Mouse (Mus musculus): Measurements from ENCODE around the gene Clec3a. TPM values are rescaled to one million over a fixed set of nuclear protein-coding genes. Genes with fewer than 3 reads are reported as not detected.

Gene Clec3a
- polyA plus RNA-seq (2014; fragmentation: Nextera tagmentation; extraction: Ambion mirVana), result not detected in 2 replicates

- DNase-seq (ENCODE audit: low spot score) (no peak), ATAC-seq (replicated peaks; ENCODE audit: low FRiP score, low TSS enrichment, low read depth) (no peak)
- Histone ChIP-seq H3K27ac (ENCODE audit: low read depth) (no peak within 1 kb of the TSS), H3K27me3 (replicated peaks; ENCODE audit: control insufficient read depth, insufficient read depth, low read length) (no peaks in the 10 kb centered on the region), H3K9me3 (ENCODE audit: control insufficient read depth, low read length) (no peaks in the 10 kb centered on the region), H3K4me3 (ENCODE audit: low read depth, low read length) (no peak within 1 kb of the TSS), H3K36me3 (ENCODE audit: control insufficient read depth, insufficient read depth, low read length) (no peaks in the 10 kb centered on the region), H3K4me1 (replicated peaks; ENCODE audit: control insufficient read depth, insufficient read depth, low read length) (no peaks in the 10 kb centered on the region), H3K9ac (ENCODE audit: low read length) (no peak within 1 kb of the TSS), H3K4me2 (ENCODE audit: low read length) (no peak within 1 kb of the TSS)
- 70% methylated on average over 8 of the region's 8 CpGs for WGBS
Observed at GRCm38 (mm10) chr8:114417786-114418185, at the start of gene Clec3a. Clec3a (plus strand) TSS chr8:114418086.

GRCm38 (mm10) chr8:114369038-114369976 is 48.6 kb upstream of the Clec3a start:
- Histone ChIP-seq H3K9ac (ENCODE audit: low read length) (no peak overlapping the region), H3K9me3 (ENCODE audit: control insufficient read depth, low read length) (no peaks in the 10 kb centered on the region), H3K36me3 (ENCODE audit: control insufficient read depth, insufficient read depth, low read length) (no peaks in the 10 kb centered on the region), H3K4me1 (replicated peaks; ENCODE audit: control insufficient read depth, insufficient read depth, low read length) (no peaks in the 10 kb centered on the region), H3K4me2 (ENCODE audit: low read length) (0 out of 2 replicates have a peak overlapping the region, but pooled peaks have one; percentile 20), H3K27me3 (replicated peaks; ENCODE audit: control insufficient read depth, insufficient read depth, low read length) (no peaks in the 10 kb centered on the region), H3K4me3 (ENCODE audit: low read depth, low read length) (no peak overlapping the region), H3K27ac (ENCODE audit: low read depth) (no peak overlapping the region)
- DNase-seq (ENCODE audit: low spot score) (peak; percentile 92), ATAC-seq (replicated peaks; ENCODE audit: low FRiP score, low TSS enrichment, low read depth) (no peak)
- WGBS, result 35% methylated on average over 27 of the region's 27 CpGs

- ATAC-seq (replicated peaks; ENCODE audit: low FRiP score, low TSS enrichment, low read depth), result no peak
- no peak for DNase-seq (ENCODE audit: low spot score)
- no peak overlapping the region for H3K4me3 ChIP-seq (ENCODE audit: low read depth, low read length)
Observed at GRCm38 (mm10) chr8:114374390-114374789, 43.5 kb upstream of the Clec3a start.

GRCm38 (mm10) chr8:114384189-114384588 is 33.7 kb upstream of the Clec3a start:
- 84% methylated on average over 3 of the region's 3 CpGs for WGBS
- DNase-seq (ENCODE audit: low spot score) (no peak), ATAC-seq (replicated peaks; ENCODE audit: low FRiP score, low TSS enrichment, low read depth) (no peak)
- H3K9me3 ChIP-seq (ENCODE audit: control insufficient read depth, low read length), result no peaks in the 10 kb centered on the region
- H3K9ac ChIP-seq (ENCODE audit: low read length), result no peak overlapping the region
- no peaks in the 10 kb centered on the region for H3K36me3 ChIP-seq (ENCODE audit: control insufficient read depth, insufficient read depth, low read length)
- no peak overlapping the region for H3K4me3 ChIP-seq (ENCODE audit: low read depth, low read length)
- H3K27ac ChIP-seq (ENCODE audit: low read depth), result no peak overlapping the region
- no peaks in the 10 kb centered on the region for H3K4me1 ChIP-seq (replicated peaks; ENCODE audit: control insufficient read depth, insufficient read depth, low read length)
- no peaks in the 10 kb centered on the region for H3K27me3 ChIP-seq (replicated peaks; ENCODE audit: control insufficient read depth, insufficient read depth, low read length)
- no peak overlapping the region for H3K4me2 ChIP-seq (ENCODE audit: low read length)

More at GRCm38 (mm10) chr8:114374390-114374789, 43.5 kb upstream of the Clec3a start:
- no peak overlapping the region for H3K27ac ChIP-seq (ENCODE audit: low read depth)
- WGBS, result 76% methylated on average over 6 of the region's 6 CpGs
- no peak overlapping the region for H3K4me2 ChIP-seq (ENCODE audit: low read length)
- no peak overlapping the region for H3K9ac ChIP-seq (ENCODE audit: low read length)
- no peaks in the 10 kb centered on the region for H3K4me1 ChIP-seq (replicated peaks; ENCODE audit: control insufficient read depth, insufficient read depth, low read length)
- H3K9me3 ChIP-seq (ENCODE audit: control insufficient read depth, low read length), result no peaks in the 10 kb centered on the region
- no peaks in the 10 kb centered on the region for H3K36me3 ChIP-seq (ENCODE audit: control insufficient read depth, insufficient read depth, low read length)
- H3K27me3 ChIP-seq (replicated peaks; ENCODE audit: control insufficient read depth, insufficient read depth, low read length), result no peaks in the 10 kb centered on the region

- no peak for DNase-seq (ENCODE audit: low spot score)
- no peaks in the 10 kb centered on the region for H3K27me3 ChIP-seq (replicated peaks; ENCODE audit: control insufficient read depth, insufficient read depth, low read length)
- no peak overlapping the region for H3K9ac ChIP-seq (ENCODE audit: low read length)
- H3K36me3 ChIP-seq (ENCODE audit: control insufficient read depth, insufficient read depth, low read length), result no peaks in the 10 kb centered on the region
- H3K4me1 ChIP-seq (replicated peaks; ENCODE audit: control insufficient read depth, insufficient read depth, low read length), result no peaks in the 10 kb centered on the region
- WGBS, result 52% methylated on average over 4 of the region's 4 CpGs
- no peak overlapping the region for H3K4me3 ChIP-seq (ENCODE audit: low read depth, low read length)
- no peak overlapping the region for H3K4me2 ChIP-seq (ENCODE audit: low read length)
- no peak overlapping the region for H3K27ac ChIP-seq (ENCODE audit: low read depth)
- no peaks in the 10 kb centered on the region for H3K9me3 ChIP-seq (ENCODE audit: control insufficient read depth, low read length)
- no peak for ATAC-seq (replicated peaks; ENCODE audit: low FRiP score, low TSS enrichment, low read depth)
Observed at GRCm38 (mm10) chr8:114387494-114387893, 30.4 kb upstream of the Clec3a start.

GRCm38 (mm10) chr8:114390465-114391254 is 27.2 kb upstream of the Clec3a start:
- H3K4me1 ChIP-seq (replicated peaks; ENCODE audit: control insufficient read depth, insufficient read depth, low read length), result no peaks in the 10 kb centered on the region
- no peak overlapping the region for H3K9ac ChIP-seq (ENCODE audit: low read length)
- H3K4me2 ChIP-seq (ENCODE audit: low read length), result no peak overlapping the region
- no peaks in the 10 kb centered on the region for H3K9me3 ChIP-seq (ENCODE audit: control insufficient read depth, low read length)
- DNase-seq (ENCODE audit: low spot score), result no peak
- no peaks in the 10 kb centered on the region for H3K36me3 ChIP-seq (ENCODE audit: control insufficient read depth, insufficient read depth, low read length)
- H3K27me3 ChIP-seq (replicated peaks; ENCODE audit: control insufficient read depth, insufficient read depth, low read length), result no peaks in the 10 kb centered on the region
- H3K4me3 ChIP-seq (ENCODE audit: low read depth, low read length), result no peak overlapping the region
- WGBS, result 89% methylated on average over 11 of the region's 13 CpGs
- H3K27ac ChIP-seq (ENCODE audit: low read depth), result no peak overlapping the region
- no peak for ATAC-seq (replicated peaks; ENCODE audit: low FRiP score, low TSS enrichment, low read depth)

- WGBS, result 78% methylated on average over 5 of the region's 5 CpGs
- H3K4me1 ChIP-seq (replicated peaks; ENCODE audit: control insufficient read depth, insufficient read depth, low read length), result no peaks in the 10 kb centered on the region
- no peak overlapping the region for H3K9ac ChIP-seq (ENCODE audit: low read length)
- no peak overlapping the region for H3K4me3 ChIP-seq (ENCODE audit: low read depth, low read length)
- H3K27me3 ChIP-seq (replicated peaks; ENCODE audit: control insufficient read depth, insufficient read depth, low read length), result no peaks in the 10 kb centered on the region
- no peak overlapping the region for H3K4me2 ChIP-seq (ENCODE audit: low read length)
- no peaks in the 10 kb centered on the region for H3K9me3 ChIP-seq (ENCODE audit: control insufficient read depth, low read length)
- DNase-seq (ENCODE audit: low spot score) (no peak), ATAC-seq (replicated peaks; ENCODE audit: low FRiP score, low TSS enrichment, low read depth) (no peak)
- H3K27ac ChIP-seq (ENCODE audit: low read depth), result no peak overlapping the region
- no peaks in the 10 kb centered on the region for H3K36me3 ChIP-seq (ENCODE audit: control insufficient read depth, insufficient read depth, low read length)
Observed at GRCm38 (mm10) chr8:114398326-114398725, 19.6 kb upstream of the Clec3a start.

- Histone ChIP-seq H3K9me3 (ENCODE audit: control insufficient read depth, low read length) (no peaks in the 10 kb centered on the region), H3K4me2 (ENCODE audit: low read length) (no peak overlapping the region), H3K27ac (ENCODE audit: low read depth) (no peak overlapping the region), H3K36me3 (ENCODE audit: control insufficient read depth, insufficient read depth, low read length) (no peaks in the 10 kb centered on the region), H3K9ac (ENCODE audit: low read length) (no peak overlapping the region), H3K4me3 (ENCODE audit: low read depth, low read length) (no peak overlapping the region), H3K27me3 (replicated peaks; ENCODE audit: control insufficient read depth, insufficient read depth, low read length) (no peaks in the 10 kb centered on the region), H3K4me1 (replicated peaks; ENCODE audit: control insufficient read depth, insufficient read depth, low read length) (no peaks in the 10 kb centered on the region)
- no peak for DNase-seq (ENCODE audit: low spot score)
- 96% methylated on average over 5 of the region's 5 CpGs for WGBS
- no peak for ATAC-seq (replicated peaks; ENCODE audit: low FRiP score, low TSS enrichment, low read depth)
Observed at GRCm38 (mm10) chr8:114399273-114399672, 18.6 kb upstream of the Clec3a start.
